Mouse (Mus musculus) embryonic fibroblast, embryonic 13.5 days (primary cell): ENCODE results near the gene Prss53.

ENCODE experiments used
- CTCF ChIP-seq: IDR thresholded peaks from 2 replicates; pipeline ENCODE4 v1.5.1; 2011; ENCODE audit warnings: mild to moderate bottlenecking, control low read depth, low read length, moderate library complexity, borderline replicate concordance; ENCODE audit not compliant: insufficient read depth
- POLR2A ChIP-seq: IDR thresholded peaks from 2 replicates; pipeline ENCODE4 v1.6.1; 2011; ENCODE audit warnings: low read depth, mild to moderate bottlenecking, control low read depth, low read length, moderate library complexity

- no peak for TF ChIP-seq CTCF
- no peak for TF ChIP-seq POLR2A
These were observed 1.9 kb downstream of the Prss53 start for GRCm38 (mm10) chr7:127888821-127889220.
